Mouse (Mus musculus): ENCODE data around the gene Olfr76. TPM values are rescaled to one million over a fixed set of nuclear protein-coding genes. Genes with fewer than 3 reads are reported as not detected.
"Not testable (repeated sequence)": the region's sequence is repeated elsewhere in the genome, so short reads cannot be mapped to it uniquely, and the experiment has no call there.

Olfr76 gene
- not detected in 2 replicates for polyA plus RNA-seq (2012; ENCODE audit: insufficient read depth, insufficient read length, low replicate concordance, missing spikeins)

GRCm38 (mm10) chr19:12123103-12123502 is at the start of gene Olfr76:
Olfr76 (minus strand) TSS chr19:12123203.
- WGBS = 71% methylated on average over 3 of the region's 3 CpGs
- no peak within 1 kb of the TSS for H3K27ac ChIP-seq (ENCODE audit: insufficient read depth, low read depth, low read length)

GRCm38 (mm10) chr19:12170062-12170599 is 47.1 kb upstream of the Olfr76 start, which contains the start of gene Olfr1555-ps1:
Olfr1555-ps1 (minus strand) TSS chr19:12170112.
- WGBS = 22% methylated on average over 1 of the region's 1 CpGs
- H3K27ac ChIP-seq (ENCODE audit: insufficient read depth, low read depth, low read length); H3K4me3 ChIP-seq (ENCODE audit: insufficient read depth, low read depth, low read length); H3K4me1 ChIP-seq (ENCODE audit: control insufficient read depth, insufficient read depth, low read length): not testable (repeated sequence)

More at GRCm38 (mm10) chr19:12123103-12123502, at the start of gene Olfr76:
- TF ChIP-seq POLR2A (IDR thresholded peaks at IDR 0.05; ENCODE audit: insufficient read depth, low read depth, low read length) = no peak
- no peak for TF ChIP-seq CTCF (IDR thresholded peaks at IDR 0.05; ENCODE audit: insufficient read depth, low read depth, low read length)
- no peak within 1 kb of the TSS for H3K4me3 ChIP-seq (ENCODE audit: insufficient read depth, low read depth, low read length)
- H3K4me1 ChIP-seq (ENCODE audit: control insufficient read depth, insufficient read depth, low read length) = no peaks in the 10 kb centered on the region

GRCm38 (mm10) chr19:12145452-12145851 is 22.4 kb upstream of the Olfr76 start:
- TF ChIP-seq CTCF (IDR thresholded peaks at IDR 0.05; ENCODE audit: insufficient read depth, low read depth, low read length) = no peak
- TF ChIP-seq POLR2A (IDR thresholded peaks at IDR 0.05; ENCODE audit: insufficient read depth, low read depth, low read length) = no peak
- WGBS = 81% methylated on average over 3 of the region's 3 CpGs
- Histone ChIP-seq H3K4me3 (ENCODE audit: insufficient read depth, low read depth, low read length) (no peak overlapping the region), H3K27ac (ENCODE audit: insufficient read depth, low read depth, low read length) (no peak overlapping the region), H3K4me1 (ENCODE audit: control insufficient read depth, insufficient read depth, low read length) (no peaks in the 10 kb centered on the region)

- WGBS = 10% methylated on average over 1 of the region's 1 CpGs
Observed at GRCm38 (mm10) chr19:12143356-12143755, 20.4 kb upstream of the Olfr76 start.

GRCm38 (mm10) chr19:12134289-12134688 is 11.3 kb upstream of the Olfr76 start:
- H3K4me1 ChIP-seq (ENCODE audit: control insufficient read depth, insufficient read depth, low read length) = no peaks in the 10 kb centered on the region
- WGBS = 23% methylated on average over 2 of the region's 2 CpGs

More at GRCm38 (mm10) chr19:12143356-12143755, 20.4 kb upstream of the Olfr76 start:
- Histone ChIP-seq H3K4me1 (ENCODE audit: control insufficient read depth, insufficient read depth, low read length) (no peaks in the 10 kb centered on the region), H3K27ac (ENCODE audit: insufficient read depth, low read depth, low read length) (no peak overlapping the region), H3K4me3 (ENCODE audit: insufficient read depth, low read depth, low read length) (no peak overlapping the region)
- no peak for TF ChIP-seq CTCF (IDR thresholded peaks at IDR 0.05; ENCODE audit: insufficient read depth, low read depth, low read length)

GRCm38 (mm10) chr19:12116464-12116863 is 6.5 kb downstream of the Olfr76 start:
- no peak for TF ChIP-seq CTCF (IDR thresholded peaks at IDR 0.05; ENCODE audit: insufficient read depth, low read depth, low read length)
- no peak for TF ChIP-seq POLR2A (IDR thresholded peaks at IDR 0.05; ENCODE audit: insufficient read depth, low read depth, low read length)
- no peak overlapping the region for H3K27ac ChIP-seq (ENCODE audit: insufficient read depth, low read depth, low read length)
- no peak overlapping the region for H3K4me3 ChIP-seq (ENCODE audit: insufficient read depth, low read depth, low read length)
- 89% methylated on average over 3 of the region's 3 CpGs for WGBS
- H3K4me1 ChIP-seq (ENCODE audit: control insufficient read depth, insufficient read depth, low read length) = no peaks in the 10 kb centered on the region

More at GRCm38 (mm10) chr19:12134289-12134688, 11.3 kb upstream of the Olfr76 start:
- no peak overlapping the region for H3K4me3 ChIP-seq (ENCODE audit: insufficient read depth, low read depth, low read length)
- no peak overlapping the region for H3K27ac ChIP-seq (ENCODE audit: insufficient read depth, low read depth, low read length)
- no peak for TF ChIP-seq POLR2A (IDR thresholded peaks at IDR 0.05; ENCODE audit: insufficient read depth, low read depth, low read length)
- no peak for TF ChIP-seq CTCF (IDR thresholded peaks at IDR 0.05; ENCODE audit: insufficient read depth, low read depth, low read length)

GRCm38 (mm10) chr19:12115797-12116196 is 7.2 kb downstream of the Olfr76 start, which contains the start of gene Olfr1428:
Olfr1428 (minus strand) TSS chr19:12115897.
- no peak for TF ChIP-seq CTCF (IDR thresholded peaks at IDR 0.05; ENCODE audit: insufficient read depth, low read depth, low read length)
- no peak for TF ChIP-seq POLR2A (IDR thresholded peaks at IDR 0.05; ENCODE audit: insufficient read depth, low read depth, low read length)

GRCm38 (mm10) chr19:12113807-12114206 is 9.2 kb downstream of the Olfr76 start:
- no peaks in the 10 kb centered on the region for H3K4me1 ChIP-seq (ENCODE audit: control insufficient read depth, insufficient read depth, low read length)

More at GRCm38 (mm10) chr19:12115797-12116196, 7.2 kb downstream of the Olfr76 start, which contains the start of gene Olfr1428:
- no peak within 1 kb of the TSS for H3K27ac ChIP-seq (ENCODE audit: insufficient read depth, low read depth, low read length)
- H3K4me1 ChIP-seq (ENCODE audit: control insufficient read depth, insufficient read depth, low read length) = no peaks in the 10 kb centered on the region
- 72% methylated on average over 1 of the region's 1 CpGs for WGBS
- H3K4me3 ChIP-seq (ENCODE audit: insufficient read depth, low read depth, low read length) = no peak within 1 kb of the TSS

GRCm38 (mm10) chr19:12104541-12104940 is 18.5 kb downstream of the Olfr76 start:
- 59% methylated on average over 1 of the region's 1 CpGs for WGBS
- Histone ChIP-seq H3K4me1 (ENCODE audit: control insufficient read depth, insufficient read depth, low read length) (no peaks in the 10 kb centered on the region), H3K4me3 (ENCODE audit: insufficient read depth, low read depth, low read length) (no peak overlapping the region), H3K27ac (ENCODE audit: insufficient read depth, low read depth, low read length) (no peak overlapping the region)
- TF ChIP-seq CTCF (IDR thresholded peaks at IDR 0.05; ENCODE audit: insufficient read depth, low read depth, low read length) = no peak
- TF ChIP-seq POLR2A (IDR thresholded peaks at IDR 0.05; ENCODE audit: insufficient read depth, low read depth, low read length) = no peak

More at GRCm38 (mm10) chr19:12113807-12114206, 9.2 kb downstream of the Olfr76 start:
- WGBS = 61% methylated on average over 1 of the region's 1 CpGs
- H3K4me3 ChIP-seq (ENCODE audit: insufficient read depth, low read depth, low read length) = no peak overlapping the region
- no peak overlapping the region for H3K27ac ChIP-seq (ENCODE audit: insufficient read depth, low read depth, low read length)
- TF ChIP-seq CTCF (IDR thresholded peaks at IDR 0.05; ENCODE audit: insufficient read depth, low read depth, low read length) = no peak
- TF ChIP-seq POLR2A (IDR thresholded peaks at IDR 0.05; ENCODE audit: insufficient read depth, low read depth, low read length) = no peak

Data from olfactory bulb, adult 2 months (tissue).